Mouse (Mus musculus): ENCODE measurements around the gene Mettl16. TPM values are rescaled to one million over a fixed set of nuclear protein-coding genes. Genes with fewer than 3 reads are reported as not detected.

Gene Mettl16
- total and polyA plus RNA-seq, 2 experiments from 2014 or later, result 16.6 to 28.7 TPM

DNA sequence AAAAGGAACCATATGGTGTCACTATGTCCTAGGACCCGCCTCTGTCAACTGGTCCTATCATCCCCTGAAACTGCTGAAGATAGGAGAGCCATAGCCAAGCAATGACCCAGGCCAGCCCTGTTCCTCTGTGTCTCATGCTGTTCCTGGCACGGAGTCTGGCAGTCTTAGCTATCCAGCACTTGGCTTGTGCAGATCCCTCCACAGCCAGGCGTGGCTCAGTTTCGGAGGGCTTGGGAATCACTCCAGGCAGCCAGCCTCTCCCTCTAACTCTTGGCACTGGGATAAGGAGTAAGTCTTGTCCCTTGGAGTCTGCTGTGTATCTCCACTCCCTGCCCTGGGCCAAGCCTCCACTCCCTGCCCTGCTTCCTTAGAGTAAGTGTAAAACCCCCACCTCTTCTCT, 96.0 kb downstream of the Mettl16 start:
- DNase-seq (ENCODE audit: low spot score), result peak; percentile 86
- Histone ChIP-seq H3K9ac (replicated peaks; ENCODE audit: low read length, poor library complexity, severe bottlenecking) (no peak overlapping the region), H3K36me3 (ENCODE audit: insufficient read depth, low read length) (peaks cover 61% of the 10 kb centered on the region), H3K27ac (ENCODE audit: low read depth, low read length) (0 out of 2 replicates have a peak overlapping the region, but pooled peaks have one; percentile 6), H3K4me1 (ENCODE audit: insufficient read depth, low read length) (peaks cover 3% of the 10 kb centered on the region), H3K4me2 (ENCODE audit: low read depth, low read length, poor library complexity, severe bottlenecking) (no peak overlapping the region), H3K9me3 (ENCODE audit: low read length) (no peaks in the 10 kb centered on the region), H3K4me3 (ENCODE audit: low read depth, low read length) (no peak overlapping the region), H3K27me3 (ENCODE audit: insufficient read depth, low read length) (no peaks in the 10 kb centered on the region)
- ATAC-seq (ENCODE audit: low FRiP score), result no peak; the same call in 1 of the 2 replicates
- TF ChIP-seq CTCF (IDR thresholded peaks at IDR 0.05), result no peak
- whole genome bisulfite sequencing, result 89% methylated on average over 4 of the region's 4 CpGs

DNA sequence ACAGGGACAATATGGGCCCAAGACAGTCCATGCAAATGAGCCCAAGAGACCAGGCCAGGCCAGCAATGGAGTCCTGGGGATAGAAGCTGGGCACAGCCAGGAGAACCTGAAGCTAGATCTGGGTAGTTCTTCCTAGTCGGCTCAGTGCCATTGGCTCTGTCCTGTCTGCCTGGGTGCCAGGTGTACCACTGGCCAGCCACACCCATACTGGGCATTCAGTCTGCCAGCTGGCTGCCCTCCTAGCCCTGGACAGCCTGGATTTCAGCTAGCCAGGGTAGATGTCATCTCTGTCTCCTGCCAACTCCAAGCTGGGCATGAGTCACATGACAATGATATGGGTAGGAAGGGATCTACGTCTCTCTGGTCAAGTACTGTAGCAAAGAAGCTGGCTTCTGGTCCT, 96.6 kb downstream of the Mettl16 start:
- peaks cover 57% of the 10 kb centered on the region for H3K36me3 ChIP-seq (ENCODE audit: insufficient read depth, low read length)
- H3K4me2 ChIP-seq (ENCODE audit: low read depth, low read length, poor library complexity, severe bottlenecking), result no peak overlapping the region
- no peak for TF ChIP-seq CTCF (IDR thresholded peaks at IDR 0.05)
- no peak for ATAC-seq (ENCODE audit: low FRiP score)
- H3K4me1 ChIP-seq (ENCODE audit: insufficient read depth, low read length), result peaks cover 6% of the 10 kb centered on the region
- no peak overlapping the region for H3K4me3 ChIP-seq (ENCODE audit: low read depth, low read length)
- no peaks in the 10 kb centered on the region for H3K9me3 ChIP-seq (ENCODE audit: low read length)
- H3K27me3 ChIP-seq (ENCODE audit: insufficient read depth, low read length), result no peaks in the 10 kb centered on the region
- H3K9ac ChIP-seq (replicated peaks; ENCODE audit: low read length, poor library complexity, severe bottlenecking), result no peak overlapping the region
- 0 out of 2 replicates have a peak overlapping the region, but pooled peaks have one; percentile 6 for H3K27ac ChIP-seq (ENCODE audit: low read depth, low read length)
- peak; percentile 28 for DNase-seq (ENCODE audit: low spot score)
- 86% methylated on average over 2 of the region's 2 CpGs for WGBS

DNA sequence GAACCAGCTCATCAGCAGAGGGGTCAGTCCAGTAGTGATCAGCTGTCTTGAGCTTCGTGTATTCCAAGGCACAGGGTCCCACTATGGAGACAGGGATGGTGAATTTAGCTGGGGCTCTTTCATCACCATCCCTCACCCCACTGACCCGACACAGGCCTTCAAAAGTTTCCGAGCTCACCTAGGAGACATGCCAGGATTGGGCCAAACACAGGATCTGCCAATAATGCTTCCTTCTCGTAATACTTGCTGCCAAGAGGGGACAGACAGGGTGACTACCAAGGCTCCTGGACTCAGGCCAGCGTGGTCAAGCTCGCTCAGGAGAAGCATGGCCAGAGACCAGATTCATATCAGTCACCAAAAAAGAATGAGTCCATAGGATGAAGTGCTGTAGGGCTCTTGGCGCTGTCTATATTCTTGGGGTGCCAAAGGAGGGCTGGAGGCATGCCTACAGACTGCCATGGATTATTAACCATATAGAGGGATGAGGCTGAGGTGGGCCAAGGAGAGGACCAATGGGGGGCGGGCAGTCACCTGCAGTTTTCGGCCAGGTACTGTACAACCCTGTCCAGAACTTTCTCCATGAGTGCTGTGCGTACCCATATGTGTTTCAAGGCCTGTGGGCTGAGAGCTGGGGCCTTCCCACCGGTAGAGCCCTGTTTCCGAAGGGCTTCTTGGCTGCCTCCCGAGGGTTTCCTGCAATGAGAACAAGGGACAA, 97.6 kb downstream of the Mettl16 start:
- H3K4me3 ChIP-seq (ENCODE audit: low read depth, low read length), result no peak overlapping the region
- no peaks in the 10 kb centered on the region for H3K9me3 ChIP-seq (ENCODE audit: low read length)
- H3K4me1 ChIP-seq (ENCODE audit: insufficient read depth, low read length), result peaks cover 6% of the 10 kb centered on the region
- H3K27me3 ChIP-seq (ENCODE audit: insufficient read depth, low read length), result no peaks in the 10 kb centered on the region
- no peak for ATAC-seq (ENCODE audit: low FRiP score)
- peaks cover 47% of the 10 kb centered on the region for H3K36me3 ChIP-seq (ENCODE audit: insufficient read depth, low read length)
- no peak overlapping the region for H3K4me2 ChIP-seq (ENCODE audit: low read depth, low read length, poor library complexity, severe bottlenecking)
- H3K27ac ChIP-seq (ENCODE audit: low read depth, low read length), result no peak overlapping the region
- 90% methylated on average over 13 of the region's 13 CpGs for WGBS
- no peak for DNase-seq (ENCODE audit: low spot score)
- no peak for TF ChIP-seq CTCF (IDR thresholded peaks at IDR 0.05)
- no peak overlapping the region for H3K9ac ChIP-seq (replicated peaks; ENCODE audit: low read length, poor library complexity, severe bottlenecking)

DNA sequence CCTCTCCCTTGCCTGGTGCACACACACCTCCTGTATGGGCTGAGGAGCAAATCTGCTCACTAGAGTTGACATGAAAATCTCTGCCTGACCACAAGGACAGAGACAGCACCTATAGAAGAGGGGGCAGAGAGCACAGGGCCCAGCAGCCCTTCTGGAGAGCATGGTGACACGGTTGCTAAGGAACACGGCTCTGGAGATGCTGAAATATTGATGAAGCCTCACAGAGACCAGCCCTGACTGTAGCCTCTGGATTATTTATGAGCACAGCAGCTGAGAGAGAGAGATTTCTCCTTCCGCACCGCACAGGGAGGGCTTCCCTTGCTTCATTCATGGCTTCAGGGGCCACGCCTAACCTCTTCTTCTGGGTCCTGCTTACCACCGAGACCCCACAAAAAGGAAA, 99.0 kb downstream of the Mettl16 start:
- no peak overlapping the region for H3K4me3 ChIP-seq (ENCODE audit: low read depth, low read length)
- H3K27ac ChIP-seq (ENCODE audit: low read depth, low read length), result peak overlapping the region; percentile 60
- DNase-seq (ENCODE audit: low spot score) (no peak), ATAC-seq (ENCODE audit: low FRiP score) (peak; percentile 71)
- peaks cover 6% of the 10 kb centered on the region for H3K4me1 ChIP-seq (ENCODE audit: insufficient read depth, low read length)
- H3K27me3 ChIP-seq (ENCODE audit: insufficient read depth, low read length), result no peaks in the 10 kb centered on the region
- TF ChIP-seq CTCF (IDR thresholded peaks at IDR 0.05), result no peak
- no peak overlapping the region for H3K9ac ChIP-seq (replicated peaks; ENCODE audit: low read length, poor library complexity, severe bottlenecking)
- H3K9me3 ChIP-seq (ENCODE audit: low read length), result no peaks in the 10 kb centered on the region
- peaks cover 34% of the 10 kb centered on the region for H3K36me3 ChIP-seq (ENCODE audit: insufficient read depth, low read length)
- H3K4me2 ChIP-seq (ENCODE audit: low read depth, low read length, poor library complexity, severe bottlenecking), result no peak overlapping the region
- WGBS, result 51% methylated on average over 6 of the region's 6 CpGs

DNA sequence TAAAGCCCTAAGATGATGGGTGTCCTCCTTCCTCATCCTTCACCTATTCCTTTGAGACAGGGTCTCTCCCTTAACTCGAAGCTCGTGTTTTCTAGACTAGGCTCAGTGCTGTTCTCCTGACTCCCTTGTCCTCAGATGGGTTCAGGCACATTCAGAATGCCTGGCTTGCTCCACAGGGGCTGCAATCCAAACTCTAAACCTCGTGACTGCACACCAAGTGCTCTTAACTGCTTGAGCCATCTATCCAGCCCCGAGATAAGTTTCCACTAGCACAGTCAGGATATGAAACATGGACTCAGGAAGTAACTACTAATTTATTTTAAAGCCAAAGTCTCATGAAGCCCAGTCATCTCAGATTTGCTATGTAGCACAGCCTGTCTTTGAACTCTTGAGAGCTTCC, 99.9 kb downstream of the Mettl16 start:
- TF ChIP-seq CTCF (IDR thresholded peaks at IDR 0.05), result no peak
- ATAC-seq (ENCODE audit: low FRiP score), result no peak
- Histone ChIP-seq H3K9me3 (ENCODE audit: low read length) (no peaks in the 10 kb centered on the region), H3K27me3 (ENCODE audit: insufficient read depth, low read length) (no peaks in the 10 kb centered on the region), H3K4me1 (ENCODE audit: insufficient read depth, low read length) (peaks cover 6% of the 10 kb centered on the region), H3K4me3 (ENCODE audit: low read depth, low read length) (no peak overlapping the region), H3K4me2 (ENCODE audit: low read depth, low read length, poor library complexity, severe bottlenecking) (no peak overlapping the region), H3K9ac (replicated peaks; ENCODE audit: low read length, poor library complexity, severe bottlenecking) (no peak overlapping the region), H3K36me3 (ENCODE audit: insufficient read depth, low read length) (peaks cover 24% of the 10 kb centered on the region), H3K27ac (ENCODE audit: low read depth, low read length) (peak overlapping the region; percentile 71; the same call in 1 of the 2 replicates)
- WGBS, result 74% methylated on average over 4 of the region's 4 CpGs
- no peak for DNase-seq (ENCODE audit: low spot score)

DNA sequence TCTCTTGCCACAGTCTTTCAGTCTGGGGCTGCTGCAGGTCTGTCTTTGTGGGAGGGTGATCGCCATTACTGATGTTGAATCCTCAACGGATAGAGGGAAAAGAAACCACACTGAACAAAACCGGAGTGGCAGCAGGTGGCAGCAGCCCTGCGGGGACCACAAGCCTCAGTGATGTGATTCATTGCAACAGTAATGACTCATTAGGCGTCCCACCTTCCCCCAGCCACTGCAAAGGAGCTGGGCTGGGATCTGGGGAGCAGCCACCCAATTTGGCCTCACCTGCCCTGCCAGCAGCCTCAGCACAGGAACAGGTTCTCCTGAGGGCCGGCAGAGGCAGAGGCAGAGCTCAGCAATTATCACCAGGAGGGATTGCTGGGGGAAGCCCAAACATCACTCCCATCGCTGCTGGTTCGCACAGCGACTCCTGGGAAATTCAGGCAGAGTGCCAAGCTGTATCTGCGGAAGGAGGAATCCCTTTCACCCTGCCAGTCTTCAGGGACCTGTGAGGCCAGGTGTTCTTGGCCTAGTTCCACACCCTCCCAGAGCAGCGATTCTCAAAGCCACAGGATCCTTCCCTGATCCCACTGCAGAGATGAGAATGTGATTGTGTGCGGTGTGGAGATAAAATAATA, 100.5 kb downstream of the Mettl16 start:
- Histone ChIP-seq H3K9ac (replicated peaks; ENCODE audit: low read length, poor library complexity, severe bottlenecking) (no peak overlapping the region; the same call in 1 of the 2 replicates), H3K4me2 (ENCODE audit: low read depth, low read length, poor library complexity, severe bottlenecking) (no peak overlapping the region; the same call in 1 of the 2 replicates), H3K9me3 (ENCODE audit: low read length) (no peaks in the 10 kb centered on the region), H3K27me3 (ENCODE audit: insufficient read depth, low read length) (no peaks in the 10 kb centered on the region), H3K27ac (ENCODE audit: low read depth, low read length) (peak overlapping the region; percentile 71), H3K36me3 (ENCODE audit: insufficient read depth, low read length) (peaks cover 24% of the 10 kb centered on the region), H3K4me3 (ENCODE audit: low read depth, low read length) (no peak overlapping the region), H3K4me1 (ENCODE audit: insufficient read depth, low read length) (peaks cover 6% of the 10 kb centered on the region)
- peak; percentile 58 for DNase-seq (ENCODE audit: low spot score)
- peak; percentile 56 for TF ChIP-seq CTCF (IDR thresholded peaks at IDR 0.05)
- ATAC-seq (ENCODE audit: low FRiP score), result no peak
- WGBS, result 21% methylated on average over 12 of the region's 12 CpGs
